Mouse (Mus musculus): ENCODE measurements around the gene Phf21a.

DNA sequence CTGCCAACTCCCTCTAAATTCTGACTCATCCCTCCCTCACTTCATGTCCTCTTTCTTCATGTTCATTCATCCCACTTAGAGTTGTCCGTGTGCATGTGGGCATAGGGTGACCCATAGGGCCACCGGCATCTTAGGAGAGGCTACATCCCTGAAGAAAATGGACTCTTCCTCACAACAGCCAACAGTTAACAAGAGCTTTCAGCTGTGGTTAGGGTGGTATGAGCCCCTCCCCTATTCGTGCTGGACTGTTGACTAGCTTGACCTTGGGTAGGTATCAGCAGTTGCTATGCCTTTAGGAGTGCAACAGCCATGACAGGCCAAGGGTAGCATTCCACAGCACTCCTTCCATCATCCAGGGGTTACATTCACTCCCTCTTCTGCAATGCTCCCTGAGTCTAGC lies 198.6 kb downstream of the Phf21a start:
- no peak for TF ChIP-seq CTCF (IDR thresholded peaks at IDR 0.05; ENCODE audit: low read depth, low read length)
- no peak for TF ChIP-seq POLR2A (IDR thresholded peaks at IDR 0.05; ENCODE audit: insufficient read depth, low read length)
- TF ChIP-seq EP300 (IDR thresholded peaks at IDR 0.05; ENCODE audit: insufficient read depth, low read depth, low read length), result no peak
